Mouse (Mus musculus) layer of hippocampus, postnatal 25 days (tissue): ENCODE measurements at regions not wholly inside any gene's neighbourhood (a gene's known extent, or its start where the extent isn't known, plus 50 kb on each side); places are given as distances from the start of the nearest gene placed in this dataset.

ENCODE experiments used
- DNase-seq, 2 experiments: peaks; one replicate each; pipeline ENCODE4 v3.0.0; 2022; ENCODE audit warnings: mixed read lengths in 2 of 2, low spot score in 1 of 2; ENCODE audit errors: extremely low spot score in 1 of 2

DNA sequence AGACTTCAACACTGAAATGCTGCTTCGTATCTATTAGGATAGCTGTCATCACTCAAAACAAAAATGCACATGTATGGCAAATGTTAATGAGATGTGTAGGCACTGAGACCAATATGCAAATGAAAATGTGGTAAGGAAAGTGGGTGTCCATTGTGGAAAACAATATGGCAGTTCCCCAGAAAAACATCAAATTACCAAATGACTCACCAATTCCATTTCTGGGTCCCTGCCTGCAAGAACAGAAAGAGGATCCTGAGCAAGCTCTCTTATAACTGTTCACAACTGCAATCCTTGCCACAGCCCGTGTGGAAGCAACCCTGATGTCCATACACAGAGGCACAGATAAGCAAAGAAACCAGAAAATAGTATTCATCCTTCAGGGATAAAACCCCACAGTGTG lies 442.0 kb downstream of the Defb40 start:
- no peak for DNase-seq

DNA sequence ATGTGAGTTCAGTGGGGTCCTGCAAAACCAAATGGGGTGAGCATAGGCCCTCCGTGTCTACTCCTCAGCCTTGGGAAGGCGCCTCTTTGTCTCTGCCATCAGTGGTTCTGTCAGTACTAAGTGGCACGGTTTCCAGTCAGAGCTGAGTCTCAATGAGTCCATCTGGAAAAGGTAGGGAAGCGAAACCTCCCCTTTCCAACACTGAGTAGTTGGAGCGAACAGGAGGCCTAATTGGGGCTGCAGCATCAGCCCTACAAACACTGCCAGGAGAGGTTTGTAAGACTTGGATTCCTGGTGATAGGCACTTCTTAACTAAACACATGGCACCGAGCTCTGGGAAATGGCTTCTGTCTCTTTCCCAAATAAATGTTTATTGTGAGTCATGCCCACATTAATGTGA lies 449.9 kb downstream of the Defb40 start:
- no peak for DNase-seq

DNA sequence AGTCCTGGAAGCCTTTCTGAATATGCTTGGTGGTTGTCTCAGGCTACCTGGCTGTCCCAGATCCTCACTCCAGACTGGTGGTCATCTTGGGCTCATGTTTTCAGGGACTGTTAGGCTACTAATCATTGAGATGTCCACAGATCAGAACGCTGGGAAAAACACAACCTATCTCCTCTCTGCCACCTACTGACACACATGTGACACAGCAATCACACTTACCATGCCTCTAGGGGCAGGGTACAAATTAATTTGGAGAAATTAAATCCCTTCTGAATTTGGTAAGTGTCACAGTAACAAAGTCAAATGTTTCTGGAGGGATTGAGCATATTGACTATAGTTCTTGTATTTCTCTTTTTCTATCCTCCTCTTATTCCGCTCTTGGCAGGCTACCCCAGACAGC lies 465.6 kb downstream of the Defb40 start:
- no peak for DNase-seq

DNA sequence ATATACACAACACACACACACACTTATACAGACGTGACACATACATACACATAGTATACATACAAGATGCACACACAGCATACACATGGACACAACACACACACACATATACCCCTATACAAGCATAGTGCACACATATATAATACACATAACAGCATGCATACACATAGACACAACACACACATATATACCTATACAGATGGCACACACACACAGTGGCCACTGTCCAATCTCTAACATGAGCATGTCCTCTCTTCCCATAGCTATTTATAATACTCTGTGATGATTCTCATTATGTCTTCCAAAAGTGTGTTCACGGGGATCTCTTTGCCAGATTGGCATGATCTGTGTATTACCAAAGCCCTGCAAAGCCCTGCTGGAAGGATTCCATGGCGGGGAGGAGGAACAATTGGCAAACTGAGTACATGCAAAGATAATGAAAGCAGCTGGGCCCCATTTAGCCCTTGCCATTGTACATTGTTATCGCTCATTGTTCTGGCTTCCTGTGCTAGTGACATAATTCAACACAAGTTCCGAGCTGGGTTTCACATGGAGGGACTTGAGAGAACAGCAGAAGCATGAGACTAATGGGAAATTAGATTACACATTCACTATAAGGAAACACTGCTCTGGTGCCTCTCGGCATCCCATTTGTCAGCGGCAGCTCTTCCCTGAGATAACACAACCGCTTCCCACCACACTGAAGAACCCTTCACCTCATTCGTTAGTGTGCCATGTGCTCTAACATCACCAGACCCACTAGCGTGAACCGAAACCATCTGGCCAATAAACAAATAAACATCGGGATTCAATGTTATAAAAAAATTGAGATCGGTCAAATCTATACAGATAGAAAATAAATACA lies 471.7 kb downstream of the Defb40 start:
- peak in 1 of 2 experiments; percentile 25 for DNase-seq

DNA sequence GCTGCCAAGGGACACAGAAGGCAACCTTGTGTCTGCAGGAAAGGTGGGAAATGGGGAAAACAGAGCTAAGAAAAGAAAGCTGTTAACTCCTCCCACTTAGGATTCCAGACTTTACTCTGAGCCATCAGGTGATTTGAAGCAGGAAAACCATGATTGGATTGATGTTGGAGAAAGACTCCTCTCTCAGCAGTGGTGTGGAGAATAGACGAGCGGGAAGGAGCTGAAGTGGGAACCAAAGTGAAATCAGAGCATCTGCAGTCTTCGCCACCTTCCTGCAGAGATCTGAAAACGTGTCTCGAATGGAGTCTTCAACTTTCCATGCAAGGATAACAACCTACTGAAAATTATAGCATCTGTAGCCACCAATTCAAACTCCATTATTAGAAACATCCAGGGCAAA lies 487.4 kb downstream of the Defb40 start:
- DNase-seq: no peak

- DNase-seq: no peak
Measured at GRCm38 (mm10) chr8:18480081-18480480, 498.0 kb downstream of the Defb40 start.

DNA sequence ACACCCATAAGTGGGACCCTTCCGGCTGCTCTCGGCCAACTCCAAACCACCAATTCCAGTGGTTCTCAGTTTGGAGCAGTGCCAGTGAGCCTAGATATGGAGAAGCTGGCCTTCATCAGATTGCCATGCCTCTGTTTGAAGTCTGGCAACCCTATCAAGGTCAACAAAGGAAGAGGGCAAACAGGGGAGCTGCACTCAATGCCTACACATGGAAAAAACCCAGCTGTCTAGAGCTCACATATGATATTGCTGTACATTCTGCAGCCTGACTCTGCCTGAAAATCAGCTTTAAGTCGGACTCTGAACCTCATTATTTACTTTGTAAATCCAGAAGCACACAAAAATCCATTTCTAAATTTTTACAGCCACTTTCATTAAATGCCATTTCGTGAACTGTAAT lies 499.9 kb downstream of the Defb40 start:
- no peak for DNase-seq

GRCm38 (mm10) chr8:18467511-18467910 lies 510.5 kb downstream of the Defb40 start:
- DNase-seq: no peak

DNA sequence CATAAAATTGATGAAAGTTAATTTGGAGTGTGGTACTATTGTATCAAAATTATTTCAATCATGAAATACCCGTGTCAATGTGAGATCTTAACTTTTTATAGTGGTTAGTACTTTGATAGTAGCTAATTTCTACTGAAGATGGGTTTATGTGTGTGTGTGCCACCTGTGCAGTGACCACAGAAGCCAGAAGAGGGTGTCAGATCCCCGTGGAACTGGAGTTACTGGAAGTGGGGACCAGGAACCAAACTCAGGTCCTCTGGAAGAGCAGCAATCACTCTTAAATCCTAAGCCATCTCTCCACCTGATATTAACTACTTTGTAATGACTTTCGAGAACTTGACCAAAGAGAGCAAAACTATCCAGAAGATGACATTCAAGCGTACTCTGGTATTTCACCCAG lies 517.4 kb downstream of the Defb40 start:
- DNase-seq: no peak

GRCm38 (mm10) chr8:18457470-18457869 lies 520.6 kb downstream of the Defb40 start:
- no peak for DNase-seq

DNA sequence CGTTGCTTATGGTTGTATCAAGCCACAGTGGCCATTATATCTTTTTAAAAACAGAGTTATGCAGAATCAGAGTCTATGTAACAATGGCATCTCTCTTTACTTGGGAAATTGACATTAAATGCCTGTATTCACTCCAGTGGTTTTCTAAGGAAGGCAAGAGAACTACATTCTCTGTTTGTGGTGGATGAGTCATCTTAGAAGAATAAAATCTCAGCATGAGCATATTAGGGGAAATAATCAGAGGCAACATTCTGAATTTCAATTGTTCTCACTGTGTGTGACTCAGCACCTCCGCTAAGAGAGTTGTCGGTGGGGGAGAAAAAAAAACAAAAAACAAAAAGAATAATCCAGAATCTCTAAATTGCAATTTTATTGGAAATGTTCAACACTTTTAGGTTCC lies 529.0 kb downstream of the Defb40 start:
- DNase-seq: no peak

DNA sequence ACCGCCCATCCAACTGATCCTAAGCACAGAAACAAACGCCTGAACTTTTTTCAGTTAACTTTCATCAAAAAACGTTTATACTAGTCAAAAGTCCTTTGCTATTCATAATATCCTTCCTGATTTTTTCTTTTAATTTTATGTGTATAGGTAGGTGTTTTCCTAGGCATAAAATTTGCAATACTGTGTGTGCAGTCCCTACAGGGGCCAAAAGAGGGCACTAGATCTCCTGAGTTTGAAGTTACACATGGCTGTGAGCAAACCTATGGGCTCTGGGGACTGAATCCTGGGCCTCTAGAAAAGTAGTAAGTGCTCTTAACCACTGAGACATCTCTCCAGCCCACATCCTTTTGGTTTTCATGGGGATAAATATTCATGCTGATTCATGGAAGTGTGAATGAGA lies 535.8 kb downstream of the Defb40 start:
- DNase-seq: no peak

- no peak for DNase-seq
Measured at GRCm38 (mm10) chr8:18422846-18423245, 555.2 kb downstream of the Defb40 start.

- DNase-seq: no peak
Measured at GRCm38 (mm10) chr8:18412470-18412869, 565.6 kb downstream of the Defb40 start.

DNA sequence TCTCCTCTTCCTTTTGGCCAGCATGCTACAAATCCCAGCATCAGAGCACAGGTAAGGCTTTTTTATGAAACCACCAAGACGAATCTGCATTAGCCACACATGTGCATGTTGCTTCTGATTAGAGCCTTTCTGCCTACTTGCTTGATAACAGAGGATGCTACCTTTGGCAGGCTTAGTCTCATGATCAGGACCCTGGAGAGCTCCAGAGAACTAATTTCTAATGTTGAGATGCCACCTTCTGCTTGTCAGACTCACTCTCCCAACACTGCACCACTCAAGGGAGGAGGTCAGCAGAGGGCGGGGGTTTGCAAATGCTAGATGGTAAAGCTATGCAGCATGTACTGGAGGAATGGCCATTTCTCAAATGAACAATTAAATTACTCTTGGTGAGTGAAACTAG lies 571.6 kb downstream of the Defb40 start:
- no peak for DNase-seq

GRCm38 (mm10) chr8:18388353-18388752 lies 589.7 kb downstream of the Defb40 start:
- DNase-seq: peak; percentile 37 to 74

- no peak for DNase-seq
Measured at GRCm38 (mm10) chr8:18381615-18382178, 596.4 kb downstream of the Defb40 start.

DNA sequence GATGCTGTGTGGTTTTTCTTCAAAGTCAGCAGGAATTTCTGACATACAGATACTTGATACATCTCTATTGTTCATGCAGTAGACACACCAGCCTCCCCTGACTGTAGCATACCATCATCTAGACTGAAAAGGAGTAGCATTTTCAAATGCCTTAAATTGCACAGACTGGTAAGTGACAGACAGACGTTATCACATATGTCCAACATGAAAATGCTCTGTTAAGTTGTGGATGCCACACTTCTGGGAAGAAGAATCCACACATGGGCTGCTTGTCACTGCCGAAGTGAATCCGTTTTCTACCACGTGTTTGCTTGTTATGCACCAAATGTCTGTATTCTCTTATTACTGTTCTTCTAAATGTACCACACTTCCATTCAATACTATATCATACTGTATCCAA lies 629.3 kb downstream of the Defb40 start:
- no peak for DNase-seq

GRCm38 (mm10) chr8:18346248-18346647 lies 631.8 kb downstream of the Defb40 start:
- no peak for DNase-seq

- peak; percentile 15 to 63 for DNase-seq
Measured at GRCm38 (mm10) chr8:18345322-18345721, 632.7 kb downstream of the Defb40 start.

DNA sequence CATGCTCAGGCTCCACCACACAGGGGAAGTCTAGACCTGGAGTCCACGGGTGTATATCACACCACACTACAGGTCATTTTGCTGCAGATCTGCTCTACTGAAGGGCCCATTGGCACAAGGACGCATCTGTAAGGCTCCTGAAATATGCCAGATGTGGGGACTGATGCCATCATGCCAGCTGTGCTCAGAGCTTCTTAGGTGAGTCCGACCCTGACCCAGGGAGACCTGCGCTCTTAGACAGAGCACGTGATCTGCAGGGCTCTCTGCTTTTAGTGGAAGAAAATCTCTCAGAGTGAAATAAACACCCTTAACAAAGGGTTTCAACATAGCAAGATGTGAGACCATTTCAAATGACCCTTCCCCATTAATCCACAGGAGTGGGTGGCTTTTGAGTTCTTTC lies 633.2 kb downstream of the Defb40 start:
- DNase-seq: no peak

- no peak for DNase-seq
Measured at GRCm38 (mm10) chr8:18335576-18335975, 642.5 kb downstream of the Defb40 start.
